Mouse (Mus musculus): ENCODE measurements at regions not wholly inside any gene's neighbourhood (a gene's known extent, or its start where the extent isn't known, plus 50 kb on each side); places are given as distances from the start of the nearest gene placed in this dataset.

DNA sequence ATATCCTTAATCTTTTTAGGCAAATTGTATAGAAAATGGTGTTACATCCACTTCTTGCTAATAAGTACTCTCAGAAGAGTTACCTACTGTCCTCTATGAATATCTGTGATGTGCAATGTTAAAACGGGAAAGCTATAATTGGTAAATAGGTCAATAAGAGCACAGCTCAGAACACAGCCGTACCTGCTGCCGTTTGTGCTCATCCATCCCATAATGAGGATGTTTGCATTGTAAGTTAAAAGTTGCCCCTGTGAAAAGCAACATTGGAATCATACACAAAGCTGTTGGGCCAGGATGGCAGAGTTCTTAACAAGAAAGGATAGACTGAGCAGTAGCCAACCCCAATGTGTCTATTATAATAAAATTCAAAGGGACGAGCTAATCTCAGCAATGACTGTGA, 476.6 kb downstream of the Ptprc start:
- no peak for DNase-seq (ENCODE audit: low read depth, low spot score)
- H3K9me3 ChIP-seq (replicated peaks; ENCODE audit: insufficient read depth, low read length): no peaks in the 10 kb centered on the region
- no peaks in the 10 kb centered on the region for H3K79me2 ChIP-seq (ENCODE audit: control insufficient read depth, insufficient read depth, low read length, poor library complexity)
- no peak for TF ChIP-seq SMC3 (IDR thresholded peaks at IDR 0.05; ENCODE audit: low read depth, low read length)
- no peak for TF ChIP-seq POLR2AphosphoS5 (IDR thresholded peaks at IDR 0.05; ENCODE audit: borderline replicate concordance, low read depth, low read length)
- TF ChIP-seq TCF12 (IDR thresholded peaks at IDR 0.05; ENCODE audit: low read depth, low read length): no peak
- no peak for TF ChIP-seq UBTF (IDR thresholded peaks at IDR 0.05; ENCODE audit: borderline replicate concordance, insufficient read depth, low read depth, low read length)
- no peak for TF ChIP-seq USF2 (IDR thresholded peaks at IDR 0.05; ENCODE audit: borderline replicate concordance in 1 of 2, insufficient read depth in 1 of 2, low read depth in 1 of 2, low read length in 2 of 2)
- TF ChIP-seq NRF1 (IDR thresholded peaks at IDR 0.05; ENCODE audit: insufficient read depth, low read depth, low read length, poor library complexity, severe bottlenecking): no peak
- no peak for TF ChIP-seq GATA1 (IDR thresholded peaks at IDR 0.05; ENCODE audit: low read depth, low read length)
- TF ChIP-seq CHD1 (IDR thresholded peaks at IDR 0.05; ENCODE audit: low read depth, low read length): no peak
- no peak for TF ChIP-seq USF1 (IDR thresholded peaks at IDR 0.05; ENCODE audit: low read depth, low read length)
- no peak for TF ChIP-seq MEF2A (IDR thresholded peaks at IDR 0.05; ENCODE audit: extremely low read depth, insufficient replicate concordance, low read depth, low read length, poor library complexity, severe bottlenecking)
- no peak for TF ChIP-seq CTCF (IDR thresholded peaks at IDR 0.05 in 2 of 3, conservative IDR thresholded peaks at IDR 0.05 in 1 of 3; ENCODE audit: control insufficient read depth in 1 of 3, insufficient read depth in 1 of 3, low read depth in 2 of 3, low read length in 3 of 3, poor library complexity in 1 of 3, severe bottlenecking in 1 of 3)
- no peak overlapping the region for H3K27ac ChIP-seq (ENCODE audit: control insufficient read depth, low read depth, low read length)
- no peaks in the 10 kb centered on the region for H3K4me1 ChIP-seq (ENCODE audit: control insufficient read depth in 1 of 2, insufficient read depth in 2 of 2, low read length in 2 of 2)
- no peaks in the 10 kb centered on the region for H3K36me3 ChIP-seq (ENCODE audit: control insufficient read depth in 1 of 2, insufficient read depth in 2 of 2, low read length in 2 of 2)
- no peaks in the 10 kb centered on the region for H3K27me3 ChIP-seq (ENCODE audit: control insufficient read depth in 1 of 2, insufficient read depth in 2 of 2, low read length in 2 of 2)
- H3K4me3 ChIP-seq (ENCODE audit: control insufficient read depth in 1 of 2, insufficient read depth in 1 of 2, low read depth in 2 of 2, low read length in 2 of 2): no peak overlapping the region
- H3K9ac ChIP-seq (ENCODE audit: control insufficient read depth, low read depth, low read length, poor library complexity, severe bottlenecking): no peak overlapping the region

DNA sequence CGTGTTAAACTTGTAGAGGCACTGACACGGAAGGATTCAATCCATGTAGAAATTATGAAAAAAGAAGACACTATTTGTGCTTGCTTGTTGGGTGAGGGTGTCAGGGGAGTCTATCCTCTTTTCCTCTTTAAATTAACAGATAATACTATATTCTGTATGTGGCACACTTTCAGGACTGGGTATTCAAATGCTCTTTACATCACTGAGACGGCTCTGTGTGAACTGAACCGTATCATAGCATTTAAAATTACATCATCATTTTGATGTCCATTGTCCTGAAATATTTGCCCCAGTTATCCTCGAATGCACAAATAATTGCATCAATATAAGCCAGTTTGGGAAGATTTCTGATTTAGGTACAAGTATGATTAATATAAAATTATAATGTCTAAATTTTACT, 478.2 kb downstream of the Ptprc start:
- TF ChIP-seq POLR2A (IDR thresholded peaks at IDR 0.05; ENCODE audit: control insufficient read depth in 1 of 2, insufficient read depth in 1 of 2, low read depth in 1 of 2, low read length in 2 of 2, poor library complexity in 1 of 2) (no peak), MYC (IDR thresholded peaks at IDR 0.05; ENCODE audit: low read depth, low read length) (no peak), GABPA (IDR thresholded peaks at IDR 0.05; ENCODE audit: low read depth, low read length) (no peak), ETS1 (IDR thresholded peaks at IDR 0.05; ENCODE audit: low read depth, low read length) (no peak), USF2 (IDR thresholded peaks at IDR 0.05; ENCODE audit: borderline replicate concordance in 1 of 2, insufficient read depth in 1 of 2, low read depth in 1 of 2, low read length in 2 of 2) (no peak), MYB (IDR thresholded peaks at IDR 0.05; ENCODE audit: low read depth, low read length) (no peak), ZKSCAN1 (IDR thresholded peaks at IDR 0.05; ENCODE audit: low read depth, low read length) (no peak), POLR2AphosphoS2 (IDR thresholded peaks at IDR 0.05; ENCODE audit: low read length) (no peak)
- Histone ChIP-seq H3K27ac (ENCODE audit: control insufficient read depth, low read depth, low read length) (no peak overlapping the region), H3K9me3 (replicated peaks; ENCODE audit: insufficient read depth, low read length) (no peaks in the 10 kb centered on the region), H3K27me3 (ENCODE audit: control insufficient read depth in 1 of 2, insufficient read depth in 2 of 2, low read length in 2 of 2) (no peaks in the 10 kb centered on the region), H3K36me3 (ENCODE audit: control insufficient read depth in 1 of 2, insufficient read depth in 2 of 2, low read length in 2 of 2) (no peaks in the 10 kb centered on the region), H3K9ac (ENCODE audit: control insufficient read depth, low read depth, low read length, poor library complexity, severe bottlenecking) (no peak overlapping the region), H3K4me1 (ENCODE audit: control insufficient read depth in 1 of 2, insufficient read depth in 2 of 2, low read length in 2 of 2) (no peaks in the 10 kb centered on the region), H3K4me3 (ENCODE audit: control insufficient read depth in 1 of 2, insufficient read depth in 1 of 2, low read depth in 2 of 2, low read length in 2 of 2) (no peak overlapping the region), H3K79me2 (ENCODE audit: control insufficient read depth, insufficient read depth, low read length, poor library complexity) (no peaks in the 10 kb centered on the region)
- DNase-seq (ENCODE audit: low read depth, low spot score): no peak

Data from MEL (cell line).